Mouse (Mus musculus) layer of hippocampus, adult 9-11 months (tissue): ENCODE measurements at regions not wholly inside any gene's neighbourhood (a gene's known extent, or its start where the extent isn't known, plus 50 kb on each side); places are given as distances from the start of the nearest gene placed in this dataset.
A peak's percentile ranks its signal among the peaks of the same experiment; 100 is the strongest.
"Not testable (repeated sequence)": the region's sequence is repeated elsewhere in the genome, so short reads cannot be mapped to it uniquely, and the experiment has no call there.

Experiments used
- DNase-seq: peaks from one replicate; pipeline ENCODE4 v3.0.0; 2022

- DNase-seq, result no peak
These were observed 232.4 kb upstream of the Tusc1 start for GRCm38 (mm10) chr4:93567487-93568259.

GRCm38 (mm10) chr4:93555787-93556760 is 220.8 kb upstream of the Tusc1 start:
- no peak for DNase-seq

GRCm38 (mm10) chr4:93555181-93555580 is 219.9 kb upstream of the Tusc1 start:
- not testable (repeated sequence) for DNase-seq

- no peak for DNase-seq
These were observed 217.3 kb upstream of the Tusc1 start for GRCm38 (mm10) chr4:93552489-93553160.

- peak; percentile 69 for DNase-seq
These were observed 215.8 kb upstream of the Tusc1 start for GRCm38 (mm10) chr4:93551086-93551485.

GRCm38 (mm10) chr4:93540588-93540987 is 205.3 kb upstream of the Tusc1 start:
- no peak for DNase-seq

- no peak for DNase-seq
These were observed 192.1 kb upstream of the Tusc1 start for GRCm38 (mm10) chr4:93527382-93527781.

GRCm38 (mm10) chr4:93520454-93521100 is 185.3 kb upstream of the Tusc1 start:
- DNase-seq, result no peak

- DNase-seq, result no peak
These were observed 183.6 kb upstream of the Tusc1 start for GRCm38 (mm10) chr4:93518925-93519324.

GRCm38 (mm10) chr4:93510771-93511170 is 175.5 kb upstream of the Tusc1 start:
- no peak for DNase-seq

GRCm38 (mm10) chr4:93496871-93497270 is 161.6 kb upstream of the Tusc1 start:
- DNase-seq, result no peak

GRCm38 (mm10) chr4:93494319-93494718 is 159.0 kb upstream of the Tusc1 start:
- DNase-seq, result no peak

GRCm38 (mm10) chr4:93493905-93494304 is 158.6 kb upstream of the Tusc1 start:
- no peak for DNase-seq

- no peak for DNase-seq
These were observed 158.0 kb upstream of the Tusc1 start for GRCm38 (mm10) chr4:93493326-93493725.

- DNase-seq, result no peak
These were observed 153.3 kb upstream of the Tusc1 start for GRCm38 (mm10) chr4:93488570-93488969.

- no peak for DNase-seq
These were observed 151.1 kb upstream of the Tusc1 start for GRCm38 (mm10) chr4:93486455-93486854.

GRCm38 (mm10) chr4:93481247-93481646 is 145.9 kb upstream of the Tusc1 start:
- no peak for DNase-seq

GRCm38 (mm10) chr4:93477189-93477767 is 142.0 kb upstream of the Tusc1 start:
- DNase-seq, result no peak

GRCm38 (mm10) chr4:93467998-93468397 is 132.7 kb upstream of the Tusc1 start:
- no peak for DNase-seq

GRCm38 (mm10) chr4:93467424-93467823 is 132.1 kb upstream of the Tusc1 start:
- DNase-seq, result no peak

- DNase-seq, result no peak
These were observed 116.0 kb upstream of the Tusc1 start for GRCm38 (mm10) chr4:93451357-93451756.

- DNase-seq, result no peak
These were observed 115.5 kb upstream of the Tusc1 start for GRCm38 (mm10) chr4:93450831-93451230.
